Mouse (Mus musculus) gastrocnemius, adult 8-10 months (tissue): ENCODE measurements around the gene Sp4. TPM values are rescaled to one million over a fixed set of nuclear protein-coding genes. Genes with fewer than 3 reads are reported as not detected.

ENCODE experiments used
- DNase-seq, 2 experiments: peaks; one replicate each; pipeline ENCODE4 v3.0.0; 2022; ENCODE audit warnings: low spot score in 2 of 2
- total RNA-seq, 4 experiments: library from RNA; stranded (reverse); gene quantifications; 2 replicates each; pipeline ENCODE4 v1.2.4; 2022

Gene Sp4
- total RNA-seq, result 10 to 100 TPM in 3 of 4 experiments, 1 to 10 TPM in 1; 9.9 to 13.7 (median 11.5) TPM

DNA sequence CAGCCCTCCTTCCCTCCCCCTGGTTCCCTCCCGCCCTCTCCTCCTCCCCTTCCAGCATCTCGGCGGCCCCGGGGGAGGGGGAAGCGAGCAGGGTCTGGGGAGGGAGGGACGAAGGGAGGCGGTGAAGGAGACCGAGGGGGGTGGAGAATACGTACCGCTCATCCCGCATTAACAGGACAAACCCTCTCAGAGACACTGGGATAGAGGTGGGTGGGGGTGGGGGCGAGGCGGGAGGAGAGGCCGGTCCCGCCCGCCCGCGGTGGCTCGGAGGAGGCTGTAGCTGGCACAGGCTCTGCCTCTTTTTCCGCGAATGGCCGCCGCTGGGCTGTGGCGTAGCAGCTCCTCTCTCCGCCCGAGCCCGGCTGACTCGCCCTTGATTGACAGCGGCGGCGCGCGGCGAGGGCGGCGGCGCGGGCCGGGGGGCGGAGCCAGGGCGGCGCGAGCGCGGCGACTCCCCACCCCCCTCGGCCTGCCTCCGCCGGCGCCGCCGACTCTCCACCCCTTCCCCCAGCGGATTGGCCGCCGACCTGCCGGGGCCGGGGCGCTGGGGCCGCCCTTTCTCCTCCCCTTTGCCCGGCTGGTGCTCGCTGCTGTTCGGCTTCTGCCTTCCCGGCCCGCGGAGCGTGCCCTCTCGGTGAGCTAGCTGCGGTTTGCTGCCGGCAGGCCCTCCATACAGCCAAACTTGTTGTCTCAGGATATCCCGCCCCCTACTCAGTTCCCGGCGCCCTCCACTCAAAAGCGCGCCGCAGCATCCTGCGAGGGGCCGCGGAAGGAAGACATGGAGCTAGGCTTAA lies at the start of gene Sp4:
Gene Sp4 (minus strand): TSS at position 369 of the 794 bp plus-strand sequence.
- DNase-seq, result peak; percentile 77 to 92

DNA sequence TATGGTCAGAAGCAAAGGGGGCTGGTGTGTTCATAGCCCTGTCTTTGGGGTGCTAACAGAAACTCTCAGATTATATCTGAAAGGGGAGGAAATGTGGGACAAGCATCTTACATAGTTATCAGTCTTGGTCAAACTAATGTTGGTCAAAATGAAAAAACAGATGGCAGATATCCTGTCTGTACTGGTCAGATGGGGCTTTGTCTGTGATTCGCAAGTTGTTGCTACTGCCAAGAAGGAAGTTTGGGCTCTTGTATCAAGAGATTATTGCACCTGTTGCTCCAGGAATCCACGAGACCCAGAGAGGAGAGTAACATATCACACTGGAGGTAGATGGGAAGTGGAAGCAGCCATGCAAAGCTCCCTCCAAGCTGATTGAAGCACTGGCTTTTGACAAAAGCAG lies 37.9 kb upstream of the Sp4 start:
- DNase-seq, result no peak

DNA sequence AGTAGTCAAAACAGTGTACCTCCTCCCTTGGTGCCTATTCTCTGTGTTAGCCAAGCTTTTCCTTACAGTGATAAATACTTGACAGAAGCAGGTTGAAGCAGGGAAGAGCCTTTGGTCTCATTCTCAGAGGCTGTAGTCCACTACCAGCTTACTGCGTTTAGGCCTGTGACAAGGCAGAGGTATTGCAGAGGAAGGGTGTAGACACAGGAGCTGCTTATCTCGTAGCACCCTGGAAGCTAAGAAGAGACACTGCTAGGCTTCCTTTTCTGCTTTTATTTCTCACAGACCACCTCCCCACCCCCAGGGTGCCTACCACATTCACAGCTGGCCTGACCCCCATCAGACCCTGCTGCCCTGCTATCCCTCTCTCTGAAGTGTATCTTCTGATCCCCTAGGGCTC lies 37.0 kb upstream of the Sp4 start:
- no peak for DNase-seq

DNA sequence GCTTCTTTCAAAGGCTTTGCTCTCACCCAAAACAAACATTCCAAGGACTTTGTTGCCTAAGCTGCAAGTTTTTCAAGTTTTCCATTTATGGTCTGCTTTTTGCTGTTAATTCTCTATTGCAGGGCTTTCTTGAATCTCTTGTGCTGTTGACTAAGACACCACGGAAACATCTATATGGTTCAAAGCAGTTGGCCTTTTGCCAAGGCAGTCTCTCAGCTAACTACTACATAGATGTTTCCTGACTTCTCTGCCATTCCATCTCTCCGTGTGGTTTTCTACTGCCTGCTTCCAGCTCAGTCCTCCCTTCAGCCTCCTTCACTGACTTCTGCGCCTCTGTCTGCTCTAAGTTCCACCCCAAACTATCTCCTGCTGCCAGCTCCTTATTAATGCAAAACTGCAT lies 36.1 kb upstream of the Sp4 start:
- DNase-seq, result no peak

DNA sequence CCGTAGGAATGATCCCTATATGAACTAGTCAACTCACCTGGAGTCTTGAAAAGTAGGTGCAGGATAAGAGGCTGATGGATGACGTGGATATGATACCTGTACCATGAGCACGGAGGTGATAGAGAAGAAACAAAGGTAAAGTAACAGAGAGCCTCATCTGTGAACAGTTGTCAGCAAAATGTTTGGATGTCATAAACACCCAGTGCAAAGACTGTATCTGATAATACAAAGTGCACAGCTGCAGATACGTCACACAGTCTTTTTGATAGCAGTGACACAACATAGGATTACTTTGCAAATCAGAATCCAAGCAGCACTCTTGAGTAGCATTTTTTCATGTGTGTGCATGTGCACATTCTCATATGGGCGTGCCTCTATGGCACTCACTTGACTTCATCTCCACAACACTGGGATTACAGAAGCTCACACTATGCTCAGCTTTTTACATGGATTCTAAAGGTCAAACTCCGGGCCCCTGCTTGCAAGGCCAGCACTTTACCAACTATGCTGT lies 27.6 kb upstream of the Sp4 start:
- DNase-seq, result no peak

DNA sequence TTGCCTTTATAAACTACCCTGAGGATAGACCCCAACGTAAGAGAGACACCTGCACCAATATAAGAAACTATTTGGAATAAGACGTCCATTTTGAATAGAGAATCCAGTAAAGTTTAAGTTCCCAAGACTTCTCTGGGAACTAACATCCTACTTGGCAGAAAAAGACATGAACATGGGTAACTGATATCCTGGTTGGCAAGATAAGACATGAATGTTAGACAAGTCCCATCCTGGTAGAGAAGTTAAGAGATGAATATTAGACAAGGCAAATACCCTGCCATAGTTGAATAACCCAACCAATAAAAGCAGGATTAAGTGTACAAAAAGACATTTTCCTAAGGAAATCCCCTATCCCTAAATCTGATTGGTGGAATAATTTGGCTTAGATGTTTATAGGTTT lies 26.3 kb upstream of the Sp4 start:
- no peak for DNase-seq

DNA sequence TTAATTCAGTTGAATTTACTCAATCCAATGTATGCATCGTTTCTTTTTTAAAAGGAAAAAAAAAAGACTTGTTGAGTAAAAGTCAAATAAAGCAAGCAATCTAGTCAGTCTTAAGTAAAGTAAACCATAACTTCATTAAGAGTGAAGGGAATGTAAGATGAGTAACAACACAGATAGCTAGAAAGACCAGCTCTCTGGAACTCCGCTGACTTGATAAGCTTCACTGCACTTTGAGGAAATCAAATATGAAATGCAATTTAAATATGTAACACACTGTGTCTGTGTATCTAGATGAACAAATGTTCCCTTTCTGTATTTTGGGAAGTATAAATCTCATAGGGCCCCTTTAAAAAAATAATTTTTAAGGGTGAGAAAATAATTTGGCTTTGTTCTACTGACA lies 24.9 kb upstream of the Sp4 start:
- no peak for DNase-seq

DNA sequence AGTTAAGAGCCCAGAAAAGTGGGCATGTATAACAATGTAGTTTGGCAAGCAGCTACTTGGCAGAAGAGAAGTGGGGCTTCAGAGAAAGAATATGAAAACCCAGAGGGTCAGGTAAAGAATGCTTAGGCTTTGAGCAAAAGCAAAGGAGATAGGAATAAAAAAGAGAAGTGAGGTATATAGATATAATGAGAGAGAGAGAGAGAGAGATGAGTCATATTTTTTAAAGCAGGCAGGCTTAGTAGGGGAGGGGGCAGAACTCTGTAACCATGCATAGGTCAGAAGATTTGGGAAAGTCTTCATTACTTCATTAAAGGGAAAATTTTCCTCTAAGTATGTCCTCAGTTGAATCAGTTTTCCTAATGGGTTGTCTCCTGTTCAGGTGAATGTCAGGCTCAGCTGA lies 18.8 kb upstream of the Sp4 start:
- no peak for DNase-seq

DNA sequence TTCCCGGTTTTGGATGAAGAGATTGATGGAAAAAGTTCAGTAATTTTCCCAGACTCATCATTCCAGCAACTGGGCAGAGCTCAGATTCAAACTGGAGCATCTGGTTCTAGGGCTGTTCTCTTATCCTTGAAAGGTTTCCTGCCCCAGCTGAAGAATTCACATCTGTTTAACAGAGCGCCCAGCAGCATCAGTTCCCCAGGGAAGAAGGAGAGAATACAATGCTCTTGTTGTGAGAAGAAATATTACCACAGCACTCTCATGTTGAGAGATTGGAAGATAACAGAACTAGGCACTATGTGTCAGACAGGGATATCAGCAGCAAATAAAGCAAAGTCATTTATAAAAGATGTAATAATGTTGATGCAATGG lies 13.2 kb upstream of the Sp4 start:
- DNase-seq, result no peak

DNA sequence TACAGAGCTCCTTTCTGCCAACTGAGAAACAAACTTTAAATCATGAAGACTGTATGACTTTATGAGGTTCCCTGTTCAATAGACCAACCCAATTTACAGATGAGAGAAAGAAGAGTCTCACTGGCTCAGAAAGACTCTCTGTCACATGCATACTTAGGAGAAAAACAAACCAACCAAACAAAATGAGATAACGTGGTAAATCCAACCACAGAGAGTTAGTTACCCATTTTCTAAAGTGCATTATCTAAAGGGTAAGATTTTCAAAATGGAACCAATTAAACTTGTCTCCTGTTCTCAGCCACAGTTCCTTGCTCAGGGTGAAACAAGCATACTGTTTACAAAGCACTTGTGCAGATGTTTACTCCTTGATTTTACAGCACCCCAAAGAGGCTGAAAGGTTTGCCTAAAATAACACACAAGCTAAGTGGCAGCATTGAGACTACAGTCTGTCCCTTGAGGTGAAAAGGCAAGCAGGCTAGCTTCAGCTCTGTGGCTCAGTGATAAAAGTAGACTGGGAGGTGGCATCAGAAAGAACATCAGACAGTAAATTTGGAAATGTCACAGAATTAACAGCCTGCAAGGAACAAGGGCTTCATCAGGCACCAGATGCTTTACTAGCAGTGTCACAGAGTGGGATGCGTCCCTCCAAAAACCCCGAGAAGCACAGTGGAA lies 12.7 kb upstream of the Sp4 start:
- DNase-seq, result no peak

DNA sequence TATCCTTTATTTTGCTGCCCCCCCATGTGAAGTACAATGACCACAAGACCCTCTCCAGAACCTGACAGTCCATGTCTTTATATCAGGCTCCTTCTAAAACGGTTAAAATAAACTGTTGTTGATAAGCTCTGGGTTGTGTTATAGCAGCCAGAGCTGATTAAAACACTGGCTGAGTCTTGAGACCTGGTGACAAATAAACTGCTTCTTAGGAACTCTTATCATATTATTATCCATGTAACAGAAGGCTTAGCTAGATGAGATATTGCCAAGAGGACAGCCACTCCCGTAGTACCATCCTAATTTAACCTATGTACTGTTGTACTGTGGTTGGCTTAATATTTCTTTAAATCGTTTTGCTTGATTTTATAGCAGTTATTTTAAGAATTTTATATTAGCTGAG lies 2.3 kb upstream of the Sp4 start:
- DNase-seq, result no peak

DNA sequence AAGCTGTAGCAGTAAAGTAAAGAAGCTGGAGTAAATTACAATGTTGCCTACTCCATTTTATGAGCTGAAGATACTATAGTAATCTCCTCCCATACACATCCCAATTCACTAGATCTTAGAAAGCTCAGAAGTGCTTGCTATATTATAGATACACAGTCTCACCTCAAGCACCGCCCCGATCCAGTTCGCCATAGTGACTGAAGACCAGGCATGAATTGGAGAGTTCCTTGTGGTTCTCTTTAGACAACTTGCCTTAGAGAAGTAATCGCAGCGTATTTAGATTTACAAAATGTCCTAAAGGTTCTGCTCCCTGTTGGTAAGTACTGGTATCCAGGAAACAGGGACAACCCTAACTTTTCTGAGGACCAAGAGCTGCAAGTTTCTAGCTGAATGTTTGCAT lies 1.8 kb upstream of the Sp4 start:
- no peak for DNase-seq

DNA sequence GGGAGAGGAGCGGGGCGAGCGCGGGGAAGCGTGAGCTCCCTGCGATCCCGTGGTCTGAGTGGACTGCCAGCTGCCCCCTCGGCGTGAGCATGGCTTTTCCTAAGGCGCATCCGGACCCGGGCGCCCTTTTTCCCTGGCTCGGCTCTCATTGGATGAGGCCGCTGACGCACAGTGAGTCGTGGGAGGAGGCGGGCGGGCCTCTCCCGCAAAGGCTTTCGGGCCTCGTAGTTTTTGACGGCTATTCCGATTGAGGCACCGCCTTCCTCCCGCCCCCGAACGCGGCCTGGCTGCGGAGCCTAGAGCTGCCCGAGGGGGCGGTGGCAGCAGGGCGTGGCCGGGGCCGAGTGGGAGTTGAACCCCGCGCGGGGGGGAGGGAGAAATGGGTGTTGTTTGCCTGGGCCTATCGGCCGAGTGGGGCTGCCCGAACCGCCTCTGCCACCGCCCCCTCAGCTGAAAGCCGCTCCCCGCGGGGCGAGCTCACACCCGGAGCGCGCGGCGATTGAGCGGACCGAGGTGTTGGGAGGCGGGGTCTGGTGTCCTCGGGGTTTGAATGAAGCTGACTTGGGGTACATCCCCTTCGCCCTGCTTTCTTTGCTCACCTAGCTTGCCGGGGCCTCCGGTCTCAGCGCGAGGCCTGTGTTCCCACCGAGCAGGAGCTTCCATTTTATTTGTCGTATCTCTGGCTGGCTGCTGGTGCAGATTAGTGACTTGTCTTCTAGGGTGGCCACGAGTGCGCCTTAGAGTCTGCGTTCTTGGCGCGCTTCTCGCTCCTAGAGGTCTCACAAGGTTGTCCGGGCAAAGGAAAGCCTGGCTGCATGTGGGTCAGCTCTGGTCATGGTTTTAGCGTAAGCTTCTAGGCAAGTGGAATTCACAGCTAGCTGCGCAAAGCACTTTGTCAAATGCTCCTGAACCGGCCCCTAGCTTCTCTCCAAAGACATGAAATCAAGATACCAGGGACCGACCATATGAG lies 911 bp upstream of the Sp4 start:
- peak; percentile 99 to 100 for DNase-seq

DNA sequence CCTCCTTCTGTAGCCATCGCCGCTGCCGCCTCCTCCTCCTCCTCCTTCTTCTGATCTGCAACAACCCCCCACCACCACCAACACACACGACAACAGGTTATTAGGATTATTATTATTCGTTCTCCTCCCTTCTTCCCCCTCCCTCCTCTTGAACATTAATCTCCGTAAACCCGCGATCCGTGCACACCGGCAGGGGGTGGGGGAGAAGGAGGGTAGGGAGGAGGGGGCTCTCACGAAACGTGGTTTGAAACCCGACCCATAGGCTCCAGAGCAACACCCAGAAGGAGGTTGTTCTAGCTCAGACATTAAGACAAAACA lies 527 bp downstream of the Sp4 start:
- no peak for DNase-seq

DNA sequence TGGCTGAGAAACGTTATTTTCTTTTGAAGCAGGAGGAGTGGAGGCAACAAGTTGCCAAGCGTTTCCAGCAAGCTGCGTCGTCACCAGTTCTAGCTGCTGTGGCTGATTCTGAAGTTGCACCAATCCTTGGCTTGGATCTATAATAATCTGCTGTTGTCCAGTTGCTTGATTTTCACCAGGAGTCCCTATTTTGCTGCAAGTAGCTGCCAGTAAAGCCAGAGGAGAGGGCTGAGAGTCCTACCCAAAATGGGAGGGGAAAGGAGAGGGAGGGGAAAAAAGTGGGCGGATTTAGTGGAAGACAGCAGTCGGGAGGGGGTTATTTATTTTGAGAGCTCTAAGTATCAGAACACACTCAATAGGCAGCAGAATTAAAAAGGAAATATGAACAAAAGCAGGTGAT lies 1.3 kb downstream of the Sp4 start:
- peak; percentile 21 to 30 for DNase-seq

DNA sequence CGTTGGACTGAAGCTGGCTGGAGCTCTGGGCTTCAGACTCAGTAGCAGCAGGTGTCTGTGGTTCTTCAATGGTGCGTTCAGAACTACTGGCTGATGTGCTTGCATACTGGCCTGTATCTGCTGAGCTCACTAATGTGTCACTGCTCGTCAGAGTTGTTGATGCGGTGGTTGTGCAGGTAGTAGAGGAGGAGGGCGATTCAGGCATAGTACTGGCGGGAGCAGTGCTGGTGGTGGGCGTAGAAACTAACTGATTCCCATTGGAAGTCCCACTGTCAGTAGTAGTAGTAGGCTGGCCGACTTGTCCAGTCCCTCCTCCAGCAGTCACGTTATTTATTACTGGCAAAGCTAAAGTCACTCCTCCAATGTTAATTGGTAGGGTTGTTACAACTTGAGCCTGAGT lies 2.1 kb downstream of the Sp4 start:
- no peak for DNase-seq

DNA sequence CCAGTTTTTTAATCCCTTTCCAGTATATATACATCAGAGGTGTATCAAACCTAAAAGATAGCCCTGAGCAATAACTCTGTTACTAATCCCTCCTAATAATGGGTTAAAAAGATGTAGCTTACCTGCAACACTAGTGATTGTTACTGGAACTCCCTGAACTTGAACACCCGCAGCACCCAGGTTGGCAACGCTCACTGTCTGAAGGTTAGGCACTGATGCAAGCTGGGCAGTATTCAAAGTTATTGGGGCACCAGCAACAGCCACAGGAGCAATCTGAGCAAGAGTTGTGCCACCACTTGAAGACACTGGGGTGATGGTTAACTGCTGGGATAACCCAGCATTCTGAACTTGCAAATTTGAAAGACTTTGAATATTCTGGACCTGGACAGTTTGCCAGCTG lies 2.7 kb downstream of the Sp4 start:
- no peak for DNase-seq

DNA sequence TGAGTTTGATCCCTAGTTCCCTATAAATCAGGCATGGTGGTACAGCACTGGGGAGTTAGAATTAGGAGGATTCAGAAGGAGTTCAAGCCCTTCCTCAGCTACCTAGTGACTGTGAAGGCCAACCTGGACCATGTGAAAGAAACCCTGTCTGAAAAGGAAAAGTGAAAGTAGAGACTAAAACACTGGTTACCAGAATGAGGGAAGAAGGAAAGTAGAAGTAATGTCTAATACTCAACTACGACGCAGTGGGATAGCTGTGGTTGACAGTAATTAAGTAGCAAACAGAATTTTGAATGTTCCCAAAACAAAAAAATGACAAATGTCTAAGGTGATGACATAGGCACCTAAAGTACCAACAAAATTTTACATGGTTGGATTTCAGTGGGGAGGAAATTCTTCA lies 5.0 kb downstream of the Sp4 start:
- DNase-seq, result no peak

DNA sequence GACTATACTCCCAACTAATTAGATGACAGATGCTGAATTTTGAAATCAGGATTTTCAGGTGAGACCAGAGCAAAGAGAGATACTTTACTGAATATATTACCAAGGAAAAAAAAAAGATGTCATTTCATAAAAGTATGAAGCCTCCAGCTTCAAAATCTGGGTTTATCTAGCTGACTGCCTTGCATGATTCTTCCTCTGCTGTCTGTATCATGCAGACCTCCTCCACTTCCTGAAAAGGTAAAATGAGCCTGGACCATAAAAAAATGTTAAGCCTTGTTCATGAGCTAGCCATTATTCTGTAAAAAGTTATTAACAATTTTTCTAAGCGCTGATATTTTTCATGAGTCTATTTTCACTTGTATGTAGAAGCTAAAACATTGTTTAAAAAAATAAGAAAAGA lies 5.4 kb downstream of the Sp4 start:
- no peak for DNase-seq

DNA sequence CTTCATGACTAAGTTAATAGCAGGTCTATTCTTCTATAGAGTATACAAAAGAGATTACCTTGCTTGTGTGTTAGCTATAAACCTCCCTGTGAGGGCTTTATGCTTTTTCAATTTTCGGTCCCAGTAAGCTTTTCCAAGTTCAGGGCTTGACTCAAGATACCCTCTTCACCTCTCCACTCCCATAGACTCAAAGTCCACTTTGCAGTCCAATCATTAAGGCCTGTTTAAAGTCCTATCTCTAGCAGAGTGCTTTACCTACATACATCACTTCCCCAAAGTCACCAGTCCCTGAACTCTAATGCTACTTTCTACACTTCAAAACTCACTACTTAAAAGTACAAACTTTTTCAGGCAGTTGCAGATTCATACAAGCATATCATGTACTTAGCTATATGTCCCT lies 12.3 kb downstream of the Sp4 start:
- DNase-seq, result no peak

DNA sequence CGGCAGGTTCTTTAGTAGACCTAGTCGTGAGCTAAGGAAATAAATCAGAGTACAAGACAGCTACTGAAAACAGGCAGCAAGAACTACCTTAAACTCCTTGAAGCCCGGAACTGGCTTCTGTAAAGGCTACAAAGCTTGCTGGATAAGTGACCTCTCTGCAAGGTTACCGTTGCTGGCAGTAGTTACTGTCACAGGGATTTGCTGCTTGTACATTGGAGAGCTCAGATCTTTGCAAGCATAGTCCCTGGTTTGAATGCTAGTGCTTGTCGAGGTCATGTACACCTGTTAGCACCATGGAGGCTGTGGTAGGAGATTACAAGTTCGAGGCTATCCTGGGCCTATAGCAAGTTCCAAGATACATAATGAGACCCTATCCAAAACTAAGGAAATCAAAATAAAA lies 16.1 kb downstream of the Sp4 start:
- no peak for DNase-seq

DNA sequence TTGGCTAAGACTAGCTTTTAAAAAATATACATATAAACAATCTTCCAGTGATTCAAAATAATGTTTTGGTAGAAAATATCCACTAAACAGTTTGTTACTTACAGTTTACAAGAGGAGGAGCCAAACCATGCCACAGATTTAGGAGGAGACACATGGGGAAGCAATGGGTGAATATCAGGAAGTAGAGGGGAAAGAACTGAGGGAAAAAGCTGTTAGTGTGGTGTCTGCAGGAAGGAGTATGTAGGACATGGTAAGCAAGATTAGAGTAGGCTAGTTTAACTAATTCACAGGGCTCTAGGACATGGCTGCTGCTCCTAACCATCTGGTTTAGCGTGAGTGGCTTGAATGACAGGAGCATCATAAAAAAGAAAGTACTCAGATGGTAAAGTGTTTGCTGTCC lies 19.3 kb downstream of the Sp4 start:
- no peak for DNase-seq
